Mouse (Mus musculus): ENCODE results near the gene Zfp57. TPM values are rescaled to one million over a fixed set of nuclear protein-coding genes. Genes with fewer than 3 reads are reported as not detected.
A peak's percentile ranks its signal among the peaks of the same experiment; 100 is the strongest.
"Not testable (repeated sequence)": the region's sequence is repeated elsewhere in the genome, so short reads cannot be mapped to it uniquely, and the experiment has no call there.

The Zfp57 gene
- polyA plus RNA-seq, 1 experiment, result 3.5 TPM

GRCm38 (mm10) chr17:36972791-36973190 lies 28.2 kb upstream of the Zfp57 start:
- Histone ChIP-seq H3K36me3 (replicated peaks; ENCODE audit: low read length) (no peaks in the 10 kb centered on the region), H3K4me3 (replicated peaks) (peak overlapping the region; percentile 21), H3K9me3 (no peaks in the 10 kb centered on the region), H3K4me1 (peaks cover 34% of the 10 kb centered on the region), H3K27me3 (replicated peaks) (peaks cover 59% of the 10 kb centered on the region)
- TF ChIP-seq FLI1 (IDR thresholded peaks at IDR 0.05; ENCODE audit: low read length) (no peak), GATA1 (IDR thresholded peaks at IDR 0.05; ENCODE audit: borderline replicate concordance, low read length) (no peak)

- H3K4me3 ChIP-seq (replicated peaks), result no peak overlapping the region
- H3K9me3 ChIP-seq, result no peaks in the 10 kb centered on the region
- peaks cover 34% of the 10 kb centered on the region for H3K4me1 ChIP-seq
- TF ChIP-seq GATA1 (IDR thresholded peaks at IDR 0.05; ENCODE audit: borderline replicate concordance, low read length) (no peak), FLI1 (IDR thresholded peaks at IDR 0.05; ENCODE audit: low read length) (no peak)
- H3K36me3 ChIP-seq (replicated peaks; ENCODE audit: low read length), result no peaks in the 10 kb centered on the region
- peaks cover 62% of the 10 kb centered on the region for H3K27me3 ChIP-seq (replicated peaks)
Observed at GRCm38 (mm10) chr17:36973271-36973787, 27.6 kb upstream of the Zfp57 start.

GRCm38 (mm10) chr17:36981221-36981813 lies 19.6 kb upstream of the Zfp57 start, which contains the start of gene 2410137M14Rik:
Gene 2410137M14Rik, minus strand, starts transcription at chr17:36981237.
- Histone ChIP-seq H3K27me3 (replicated peaks) (peaks cover 62% of the 10 kb centered on the region), H3K36me3 (replicated peaks; ENCODE audit: low read length) (no peaks in the 10 kb centered on the region), H3K9me3 (no peaks in the 10 kb centered on the region), H3K4me3 (replicated peaks) (peak within 1 kb of the TSS; percentile 46), H3K4me1 (peaks cover 18% of the 10 kb centered on the region)
- TF ChIP-seq FLI1 (IDR thresholded peaks at IDR 0.05; ENCODE audit: low read length) (no peak), GATA1 (IDR thresholded peaks at IDR 0.05; ENCODE audit: borderline replicate concordance, low read length) (no peak)

GRCm38 (mm10) chr17:36981845-36982244 lies 19.1 kb upstream of the Zfp57 start:
- no peaks in the 10 kb centered on the region for H3K9me3 ChIP-seq
- H3K36me3 ChIP-seq (replicated peaks; ENCODE audit: low read length), result no peaks in the 10 kb centered on the region
- no peak for TF ChIP-seq GATA1 (IDR thresholded peaks at IDR 0.05; ENCODE audit: borderline replicate concordance, low read length)
- TF ChIP-seq FLI1 (IDR thresholded peaks at IDR 0.05; ENCODE audit: low read length), result no peak
- peaks cover 18% of the 10 kb centered on the region for H3K4me1 ChIP-seq
- no peak overlapping the region for H3K4me3 ChIP-seq (replicated peaks)
- peaks cover 65% of the 10 kb centered on the region for H3K27me3 ChIP-seq (replicated peaks)

GRCm38 (mm10) chr17:36982253-36983155 lies 18.5 kb upstream of the Zfp57 start:
- no peaks in the 10 kb centered on the region for H3K36me3 ChIP-seq (replicated peaks; ENCODE audit: low read length)
- H3K27me3 ChIP-seq (replicated peaks), result peaks cover 62% of the 10 kb centered on the region
- TF ChIP-seq GATA1 (IDR thresholded peaks at IDR 0.05; ENCODE audit: borderline replicate concordance, low read length) (no peak), FLI1 (IDR thresholded peaks at IDR 0.05; ENCODE audit: low read length) (no peak)
- H3K4me1 ChIP-seq, result peaks cover 21% of the 10 kb centered on the region
- H3K9me3 ChIP-seq, result no peaks in the 10 kb centered on the region
- no peak overlapping the region for H3K4me3 ChIP-seq (replicated peaks)

GRCm38 (mm10) chr17:36988475-36988874 lies 12.5 kb upstream of the Zfp57 start:
- H3K27me3 ChIP-seq (replicated peaks), result peaks cover 27% of the 10 kb centered on the region
- peak overlapping the region; percentile 24 for H3K4me3 ChIP-seq (replicated peaks)
- no peaks in the 10 kb centered on the region; the same call in 1 of the 2 replicates for H3K9me3 ChIP-seq
- H3K4me1 ChIP-seq, result peaks cover 36% of the 10 kb centered on the region
- TF ChIP-seq FLI1 (IDR thresholded peaks at IDR 0.05; ENCODE audit: low read length), result no peak
- no peak for TF ChIP-seq GATA1 (IDR thresholded peaks at IDR 0.05; ENCODE audit: borderline replicate concordance, low read length)
- H3K36me3 ChIP-seq (replicated peaks; ENCODE audit: low read length), result no peaks in the 10 kb centered on the region

GRCm38 (mm10) chr17:36989437-36989836 lies 11.5 kb upstream of the Zfp57 start, which contains the start of gene H2-M5:
Gene H2-M5, minus strand, starts transcription at chr17:36989537.
- H3K27me3 ChIP-seq (replicated peaks), result peaks cover 27% of the 10 kb centered on the region
- no peaks in the 10 kb centered on the region; the same call in 1 of the 2 replicates for H3K9me3 ChIP-seq
- no peaks in the 10 kb centered on the region for H3K36me3 ChIP-seq (replicated peaks; ENCODE audit: low read length)
- peaks cover 43% of the 10 kb centered on the region for H3K4me1 ChIP-seq
- peak within 1 kb of the TSS; percentile 24 for H3K4me3 ChIP-seq (replicated peaks)
- TF ChIP-seq GATA1 (IDR thresholded peaks at IDR 0.05; ENCODE audit: borderline replicate concordance, low read length) (no peak), FLI1 (IDR thresholded peaks at IDR 0.05; ENCODE audit: low read length) (no peak)

- peaks cover 23% of the 10 kb centered on the region for H3K27me3 ChIP-seq (replicated peaks)
- H3K4me1 ChIP-seq, result peaks cover 47% of the 10 kb centered on the region
- not testable (repeated sequence) for H3K9me3 ChIP-seq; H3K4me3 ChIP-seq (replicated peaks); H3K36me3 ChIP-seq (replicated peaks; ENCODE audit: low read length)
Observed at GRCm38 (mm10) chr17:36990630-36991029, 10.3 kb upstream of the Zfp57 start.

GRCm38 (mm10) chr17:36992336-36993104 lies 8.4 kb upstream of the Zfp57 start:
- H3K4me3 ChIP-seq (replicated peaks), result peak overlapping the region; percentile 81
- no peak for TF ChIP-seq FLI1 (IDR thresholded peaks at IDR 0.05; ENCODE audit: low read length)
- TF ChIP-seq GATA1 (IDR thresholded peaks at IDR 0.05; ENCODE audit: borderline replicate concordance, low read length), result no peak
- H3K4me1 ChIP-seq, result peaks cover 50% of the 10 kb centered on the region
- H3K27me3 ChIP-seq (replicated peaks), result peaks cover 17% of the 10 kb centered on the region
- H3K36me3 ChIP-seq (replicated peaks; ENCODE audit: low read length), result no peaks in the 10 kb centered on the region
- H3K9me3 ChIP-seq, result no peaks in the 10 kb centered on the region; the same call in 1 of the 2 replicates
